Mouse (Mus musculus): ENCODE measurements around the gene Fry. TPM values are rescaled to one million over a fixed set of nuclear protein-coding genes. Genes with fewer than 3 reads are reported as not detected.

Gene Fry
- polyA plus RNA-seq, 1 experiment from 2014 or later, result 2.5 TPM

- no peak overlapping the region for H3K9ac ChIP-seq
- no peak overlapping the region for H3K27ac ChIP-seq (replicated peaks)
- H3K4me2 ChIP-seq, result no peak overlapping the region
- no peak for ATAC-seq (ENCODE audit: insufficient read depth)
- H3K9me3 ChIP-seq (replicated peaks), result no peaks in the 10 kb centered on the region
- H3K36me3 ChIP-seq (replicated peaks), result no peaks in the 10 kb centered on the region
- no peak overlapping the region for H3K4me3 ChIP-seq (replicated peaks)
- no peaks in the 10 kb centered on the region for H3K4me1 ChIP-seq (replicated peaks)
- H3K27me3 ChIP-seq, result no peaks in the 10 kb centered on the region
- WGBS (ENCODE audit: insufficient replicate concordance), result 67% methylated on average over 10 of the region's 10 CpGs
Observed at GRCm38 (mm10) chr5:150152880-150153281, 34.4 kb downstream of the Fry start.

DNA sequence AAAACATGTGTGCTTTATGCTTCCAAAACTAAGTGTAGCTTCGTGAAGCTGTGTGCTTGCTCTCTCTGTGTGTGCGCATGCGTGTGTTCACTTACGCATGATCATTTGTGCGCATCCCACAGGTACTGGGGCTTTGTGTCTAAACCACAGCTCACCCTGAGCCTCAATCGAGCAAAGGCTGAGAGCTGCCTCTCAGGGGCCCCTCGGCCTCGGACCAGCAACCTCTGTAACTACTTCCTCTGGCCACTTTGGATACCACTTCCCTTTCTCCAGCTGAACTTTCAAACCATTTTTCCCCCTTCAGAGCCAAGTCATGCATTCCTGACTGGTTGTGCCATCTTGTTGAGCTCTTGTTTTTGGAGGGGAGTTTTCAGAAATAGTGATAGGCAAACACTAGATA, 36.9 kb downstream of the Fry start:
- no peaks in the 10 kb centered on the region for H3K36me3 ChIP-seq (replicated peaks)
- no peak overlapping the region for H3K4me2 ChIP-seq
- H3K4me1 ChIP-seq (replicated peaks), result no peaks in the 10 kb centered on the region
- H3K4me3 ChIP-seq (replicated peaks), result no peak overlapping the region
- 51% methylated on average over 8 of the region's 8 CpGs for WGBS (ENCODE audit: insufficient replicate concordance)
- H3K27ac ChIP-seq (replicated peaks), result no peak overlapping the region
- no peak overlapping the region for H3K9ac ChIP-seq
- 0 out of 2 replicates have a peak, but pooled peaks have one; percentile 8 for ATAC-seq (ENCODE audit: insufficient read depth)
- H3K27me3 ChIP-seq, result no peaks in the 10 kb centered on the region
- no peaks in the 10 kb centered on the region for H3K9me3 ChIP-seq (replicated peaks)

DNA sequence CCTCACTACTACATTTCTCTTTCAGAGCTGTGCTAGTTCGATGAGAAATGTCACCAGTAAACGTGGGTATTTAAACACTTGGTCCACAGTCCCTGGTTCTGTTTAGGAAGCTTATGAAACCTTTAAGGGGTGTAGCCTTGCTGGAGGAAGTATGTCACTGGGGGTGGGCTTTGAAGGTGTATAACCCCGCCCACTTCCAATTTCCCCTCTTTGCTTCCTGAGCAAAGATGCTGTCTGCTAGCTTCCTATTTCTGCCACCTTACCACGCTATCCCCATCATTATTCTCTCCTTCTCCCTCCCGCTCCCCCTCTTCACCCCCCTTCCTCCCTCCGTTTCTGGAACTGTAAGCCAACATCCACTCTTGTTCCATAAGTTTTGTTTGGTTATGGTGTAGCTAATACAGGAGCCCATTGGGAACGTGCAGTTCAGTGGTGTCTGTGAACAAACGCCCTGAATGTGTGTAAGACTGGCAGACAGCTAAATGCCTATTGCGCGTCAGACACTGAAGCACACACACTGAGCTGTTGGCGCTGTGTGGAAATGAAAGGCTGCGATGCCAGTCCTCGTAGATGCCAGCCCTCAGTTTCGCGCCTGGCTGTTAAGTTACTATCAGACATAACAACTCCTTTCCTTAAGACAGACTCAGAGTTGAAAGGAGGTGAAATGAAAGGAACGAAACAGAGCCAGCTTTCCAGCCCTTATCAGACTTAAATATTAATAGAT, 37.8 kb downstream of the Fry start:
- Histone ChIP-seq H3K4me3 (replicated peaks) (no peak overlapping the region), H3K9ac (no peak overlapping the region), H3K27ac (replicated peaks) (no peak overlapping the region), H3K27me3 (no peaks in the 10 kb centered on the region), H3K9me3 (replicated peaks) (no peaks in the 10 kb centered on the region), H3K36me3 (replicated peaks) (no peaks in the 10 kb centered on the region), H3K4me2 (no peak overlapping the region), H3K4me1 (replicated peaks) (no peaks in the 10 kb centered on the region)
- ATAC-seq (ENCODE audit: insufficient read depth), result no peak
- WGBS (ENCODE audit: insufficient replicate concordance), result 68% methylated on average over 16 of the region's 16 CpGs

DNA sequence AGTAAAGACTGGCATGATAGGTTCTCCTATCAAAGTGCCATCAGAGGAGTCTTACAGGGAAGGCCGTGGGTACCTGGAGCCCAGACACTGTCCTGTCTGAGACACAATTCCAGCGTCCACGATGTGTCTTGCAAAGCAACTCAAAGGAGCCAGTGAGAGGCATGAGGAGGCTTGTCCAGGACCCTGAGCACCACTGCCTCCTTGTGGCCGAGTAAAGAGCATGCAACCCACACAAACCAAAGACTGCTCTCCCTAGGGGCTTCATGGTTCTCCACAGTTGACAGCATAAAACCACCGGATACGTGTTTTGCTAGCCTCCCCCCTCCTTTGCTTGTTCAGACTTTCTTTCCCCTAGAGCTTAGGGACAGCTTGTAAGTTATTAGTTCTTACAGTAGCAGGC, 39.2 kb downstream of the Fry start:
- Histone ChIP-seq H3K4me3 (replicated peaks) (no peak overlapping the region), H3K27ac (replicated peaks) (no peak overlapping the region), H3K9ac (no peak overlapping the region), H3K36me3 (replicated peaks) (no peaks in the 10 kb centered on the region), H3K4me2 (no peak overlapping the region), H3K9me3 (replicated peaks) (no peaks in the 10 kb centered on the region), H3K27me3 (no peaks in the 10 kb centered on the region), H3K4me1 (replicated peaks) (no peaks in the 10 kb centered on the region)
- WGBS (ENCODE audit: insufficient replicate concordance), result 27% methylated on average over 6 of the region's 6 CpGs
- ATAC-seq (ENCODE audit: insufficient read depth), result no peak

- no peak for ATAC-seq (ENCODE audit: insufficient read depth)
- Histone ChIP-seq H3K4me2 (no peak overlapping the region), H3K36me3 (replicated peaks) (no peaks in the 10 kb centered on the region), H3K9ac (no peak overlapping the region), H3K4me1 (replicated peaks) (no peaks in the 10 kb centered on the region), H3K9me3 (replicated peaks) (no peaks in the 10 kb centered on the region), H3K27me3 (no peaks in the 10 kb centered on the region), H3K27ac (replicated peaks) (no peak overlapping the region), H3K4me3 (replicated peaks) (no peak overlapping the region)
- 57% methylated on average over 5 of the region's 5 CpGs for WGBS (ENCODE audit: insufficient replicate concordance)
Observed at GRCm38 (mm10) chr5:150159151-150159550, 40.7 kb downstream of the Fry start.

- ATAC-seq (ENCODE audit: insufficient read depth), result no peak
- Histone ChIP-seq H3K27me3 (no peaks in the 10 kb centered on the region), H3K27ac (replicated peaks) (no peak overlapping the region), H3K4me2 (no peak overlapping the region), H3K9ac (no peak overlapping the region), H3K9me3 (replicated peaks) (no peaks in the 10 kb centered on the region), H3K36me3 (replicated peaks) (no peaks in the 10 kb centered on the region), H3K4me1 (replicated peaks) (no peaks in the 10 kb centered on the region), H3K4me3 (replicated peaks) (no peak overlapping the region)
- WGBS (ENCODE audit: insufficient replicate concordance), result 75% methylated on average over 6 of the region's 6 CpGs
Observed at GRCm38 (mm10) chr5:150161193-150161592, 42.7 kb downstream of the Fry start.

- no peak for ATAC-seq (ENCODE audit: insufficient read depth)
- 24% methylated on average over 5 of the region's 5 CpGs for WGBS (ENCODE audit: insufficient replicate concordance)
- no peaks in the 10 kb centered on the region for H3K4me1 ChIP-seq (replicated peaks)
Observed at GRCm38 (mm10) chr5:150161898-150162297, 43.5 kb downstream of the Fry start.

DNA sequence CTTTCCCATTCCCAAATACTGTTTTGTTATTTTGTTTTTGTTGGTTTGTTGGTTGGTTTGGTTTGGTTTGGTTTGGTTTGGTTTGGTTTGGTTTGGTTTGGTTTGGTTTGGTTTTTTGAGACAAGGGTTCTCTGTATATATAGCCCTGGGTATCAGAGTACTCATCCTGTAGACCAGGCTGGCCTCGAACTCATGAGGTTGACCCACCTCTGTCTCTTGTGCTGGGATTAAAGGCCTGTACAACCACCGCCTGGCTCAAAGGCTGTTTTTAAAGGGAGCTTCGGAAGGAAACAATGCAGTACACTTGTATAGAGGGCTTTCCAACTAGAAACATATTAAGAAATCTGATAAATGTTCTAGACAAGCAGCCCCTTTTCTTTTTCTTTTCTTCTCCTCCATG, 46.2 kb downstream of the Fry start:
- WGBS (ENCODE audit: insufficient replicate concordance), result 64% methylated on average over 3 of the region's 3 CpGs
- Histone ChIP-seq H3K9me3 (replicated peaks) (no peaks in the 10 kb centered on the region), H3K4me3 (replicated peaks) (no peak overlapping the region), H3K4me2 (no peak overlapping the region), H3K4me1 (replicated peaks) (no peaks in the 10 kb centered on the region), H3K27ac (replicated peaks) (no peak overlapping the region), H3K9ac (no peak overlapping the region), H3K36me3 (replicated peaks) (no peaks in the 10 kb centered on the region), H3K27me3 (no peaks in the 10 kb centered on the region)
- no peak for ATAC-seq (ENCODE audit: insufficient read depth)

More at GRCm38 (mm10) chr5:150161898-150162297, 43.5 kb downstream of the Fry start:
- Histone ChIP-seq H3K36me3 (replicated peaks) (no peaks in the 10 kb centered on the region), H3K9me3 (replicated peaks) (no peaks in the 10 kb centered on the region), H3K4me3 (replicated peaks) (no peak overlapping the region), H3K9ac (no peak overlapping the region), H3K27me3 (no peaks in the 10 kb centered on the region), H3K4me2 (no peak overlapping the region), H3K27ac (replicated peaks) (no peak overlapping the region)

- Histone ChIP-seq H3K9me3 (replicated peaks) (no peaks in the 10 kb centered on the region), H3K4me1 (replicated peaks) (peaks cover 6% of the 10 kb centered on the region; the same call in 1 of the 2 replicates), H3K9ac (no peak overlapping the region), H3K27ac (replicated peaks) (no peak overlapping the region), H3K27me3 (no peaks in the 10 kb centered on the region), H3K4me3 (replicated peaks) (no peak overlapping the region), H3K4me2 (no peak overlapping the region), H3K36me3 (replicated peaks) (no peaks in the 10 kb centered on the region)
- WGBS (ENCODE audit: insufficient replicate concordance), result 54% methylated on average over 5 of the region's 5 CpGs
- no peak for ATAC-seq (ENCODE audit: insufficient read depth)
Observed at GRCm38 (mm10) chr5:150166811-150167210, 48.4 kb downstream of the Fry start.

GRCm38 (mm10) chr5:150167287-150167686, 48.8 kb downstream of the Fry start:
- no peak overlapping the region for H3K27ac ChIP-seq (replicated peaks)
- no peaks in the 10 kb centered on the region for H3K36me3 ChIP-seq (replicated peaks)
- no peaks in the 10 kb centered on the region for H3K27me3 ChIP-seq
- H3K4me2 ChIP-seq, result no peak overlapping the region
- H3K4me3 ChIP-seq (replicated peaks), result no peak overlapping the region
- H3K9ac ChIP-seq, result no peak overlapping the region
- WGBS (ENCODE audit: insufficient replicate concordance), result 47% methylated on average over 2 of the region's 2 CpGs
- no peaks in the 10 kb centered on the region for H3K9me3 ChIP-seq (replicated peaks)
- H3K4me1 ChIP-seq (replicated peaks), result peaks cover 7% of the 10 kb centered on the region; the same call in 1 of the 2 replicates
- no peak for ATAC-seq (ENCODE audit: insufficient read depth)

DNA sequence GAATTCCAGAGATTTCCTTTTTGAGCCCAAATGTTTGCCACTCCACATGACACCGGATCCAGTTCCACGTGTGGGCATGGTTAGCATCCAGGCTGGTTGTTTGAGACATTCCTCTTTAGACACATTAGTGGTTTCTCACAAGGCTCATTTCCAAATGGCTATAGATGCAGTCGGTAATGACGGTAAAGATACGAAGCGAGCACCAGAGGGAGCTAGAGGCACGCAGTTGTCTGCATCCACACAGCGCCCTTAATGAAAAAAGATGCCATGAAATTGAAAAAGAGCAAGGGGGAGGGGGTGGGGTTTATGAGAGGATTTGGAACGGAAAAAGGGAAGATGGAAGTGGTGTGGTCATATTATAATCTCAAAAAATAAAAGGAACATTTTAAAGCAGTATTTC, 50.3 kb downstream of the Fry start:
- no peak overlapping the region for H3K27ac ChIP-seq (replicated peaks)
- H3K4me3 ChIP-seq (replicated peaks), result no peak overlapping the region
- no peak for ATAC-seq (ENCODE audit: insufficient read depth)
- H3K9ac ChIP-seq, result no peak overlapping the region
- H3K27me3 ChIP-seq, result no peaks in the 10 kb centered on the region
- no peak overlapping the region for H3K4me2 ChIP-seq
- no peaks in the 10 kb centered on the region for H3K36me3 ChIP-seq (replicated peaks)
- H3K4me1 ChIP-seq (replicated peaks), result peaks cover 7% of the 10 kb centered on the region; the same call in 1 of the 2 replicates
- WGBS (ENCODE audit: insufficient replicate concordance), result 2% methylated on average over 9 of the region's 9 CpGs
- H3K9me3 ChIP-seq (replicated peaks), result no peaks in the 10 kb centered on the region

GRCm38 (mm10) chr5:150171562-150171961, 53.1 kb downstream of the Fry start:
- no peak for ATAC-seq (ENCODE audit: insufficient read depth)
- no peak overlapping the region for H3K4me2 ChIP-seq
- H3K36me3 ChIP-seq (replicated peaks), result no peaks in the 10 kb centered on the region; the same call in 1 of the 2 replicates
- no peak overlapping the region for H3K4me3 ChIP-seq (replicated peaks)
- H3K9me3 ChIP-seq (replicated peaks), result peaks cover 3% of the 10 kb centered on the region; the same call in 1 of the 2 replicates
- H3K4me1 ChIP-seq (replicated peaks), result peaks cover 9% of the 10 kb centered on the region; the same call in 1 of the 2 replicates
- WGBS (ENCODE audit: insufficient replicate concordance), result 47% methylated on average over 10 of the region's 10 CpGs
- no peaks in the 10 kb centered on the region for H3K27me3 ChIP-seq
- no peak overlapping the region for H3K9ac ChIP-seq
- no peak overlapping the region for H3K27ac ChIP-seq (replicated peaks)
